Mouse (Mus musculus): ENCODE data around the gene Nthl1. TPM values are rescaled to one million over a fixed set of nuclear protein-coding genes. Genes with fewer than 3 reads are reported as not detected.
"Not testable (repeated sequence)": the region's sequence is repeated elsewhere in the genome, so short reads cannot be mapped to it uniquely, and the experiment has no call there.

Nthl1 gene
- polyA plus RNA-seq, 1 experiment from 2014 or later = 5.0 TPM

GRCm38 (mm10) chr17:24667416-24667815 is 34.9 kb downstream of the Nthl1 start:
- 17% methylated on average over 6 of the region's 6 CpGs for WGBS
- Histone ChIP-seq H3K9me3 (ENCODE audit: control insufficient read depth) (no peaks in the 10 kb centered on the region), H3K4me1 (replicated peaks; ENCODE audit: control insufficient read depth, insufficient read depth, low read length) (peaks cover 16% of the 10 kb centered on the region), H3K4me2 (replicated peaks; ENCODE audit: low read depth) (no peak overlapping the region), H3K4me3 (ENCODE audit: low read depth, low read length) (no peak overlapping the region), H3K36me3 (ENCODE audit: control insufficient read depth, insufficient read depth) (no peaks in the 10 kb centered on the region), H3K27ac (ENCODE audit: low read depth, low read length) (no peak overlapping the region), H3K27me3 (replicated peaks; ENCODE audit: control insufficient read depth, insufficient read depth, low read length) (no peaks in the 10 kb centered on the region), H3K9ac (ENCODE audit: low read depth, low read length) (no peak overlapping the region)
- ATAC-seq = peak; percentile 25
- TF ChIP-seq CTCF (IDR thresholded peaks at IDR 0.05; ENCODE audit: low read depth) = peak; percentile 86

GRCm38 (mm10) chr17:24669214-24669544 is 36.7 kb downstream of the Nthl1 start:
- 11% methylated on average over 15 of the region's 15 CpGs for WGBS

GRCm38 (mm10) chr17:24669545-24670245 is 37.2 kb downstream of the Nthl1 start, which contains the start of gene Zfp598:
Gene Zfp598, plus strand, starts transcription at chr17:24669687.
- H3K9me3 ChIP-seq (ENCODE audit: control insufficient read depth) = no peaks in the 10 kb centered on the region
- ATAC-seq = peak; percentile 95
- H3K27ac ChIP-seq (ENCODE audit: low read depth, low read length) = peak within 1 kb of the TSS; percentile 85
- H3K9ac ChIP-seq (ENCODE audit: low read depth, low read length) = peak within 1 kb of the TSS; percentile 93
- H3K36me3 ChIP-seq (ENCODE audit: control insufficient read depth, insufficient read depth) = peaks cover 5% of the 10 kb centered on the region; the same call in 1 of the 2 replicates
- H3K4me1 ChIP-seq (replicated peaks; ENCODE audit: control insufficient read depth, insufficient read depth, low read length) = peaks cover 16% of the 10 kb centered on the region
- peak within 1 kb of the TSS; percentile 90 for H3K4me3 ChIP-seq (ENCODE audit: low read depth, low read length)
- H3K27me3 ChIP-seq (replicated peaks; ENCODE audit: control insufficient read depth, insufficient read depth, low read length) = no peaks in the 10 kb centered on the region
- under 1% methylated on average over 76 of the region's 80 CpGs for WGBS
- peak within 1 kb of the TSS; percentile 72 for H3K4me2 ChIP-seq (replicated peaks; ENCODE audit: low read depth)
- TF ChIP-seq CTCF (IDR thresholded peaks at IDR 0.05; ENCODE audit: low read depth) = peak; percentile 51

More at GRCm38 (mm10) chr17:24669214-24669544, 36.7 kb downstream of the Nthl1 start:
- peak; percentile 2 for ATAC-seq
- not testable (repeated sequence) for H3K27me3 ChIP-seq (replicated peaks; ENCODE audit: control insufficient read depth, insufficient read depth, low read length); H3K9me3 ChIP-seq (ENCODE audit: control insufficient read depth); H3K36me3 ChIP-seq (ENCODE audit: control insufficient read depth, insufficient read depth)
- Histone ChIP-seq H3K9ac (ENCODE audit: low read depth, low read length) (0 out of 2 replicates have a peak overlapping the region, but pooled peaks have one; percentile 93), H3K4me3 (ENCODE audit: low read depth, low read length) (peak overlapping the region; percentile 90), H3K4me1 (replicated peaks; ENCODE audit: control insufficient read depth, insufficient read depth, low read length) (peaks cover 16% of the 10 kb centered on the region), H3K27ac (ENCODE audit: low read depth, low read length) (peak overlapping the region; percentile 85), H3K4me2 (replicated peaks; ENCODE audit: low read depth) (peak overlapping the region; percentile 72)

- Histone ChIP-seq H3K9ac (ENCODE audit: low read depth, low read length) (peak overlapping the region; percentile 93), H3K4me1 (replicated peaks; ENCODE audit: control insufficient read depth, insufficient read depth, low read length) (peaks cover 16% of the 10 kb centered on the region), H3K36me3 (ENCODE audit: control insufficient read depth, insufficient read depth) (peaks cover 5% of the 10 kb centered on the region; the same call in 1 of the 2 replicates), H3K4me3 (ENCODE audit: low read depth, low read length) (peak overlapping the region; percentile 90), H3K4me2 (replicated peaks; ENCODE audit: low read depth) (peak overlapping the region; percentile 72), H3K27me3 (replicated peaks; ENCODE audit: control insufficient read depth, insufficient read depth, low read length) (no peaks in the 10 kb centered on the region), H3K9me3 (ENCODE audit: control insufficient read depth) (no peaks in the 10 kb centered on the region), H3K27ac (ENCODE audit: low read depth, low read length) (peak overlapping the region; percentile 85; the same call in 1 of the 2 replicates)
- ATAC-seq = no peak
- TF ChIP-seq CTCF (IDR thresholded peaks at IDR 0.05; ENCODE audit: low read depth) = no peak
- WGBS = 6% methylated on average over 8 of the region's 8 CpGs
These were observed 37.9 kb downstream of the Nthl1 start for GRCm38 (mm10) chr17:24670246-24670844.

- Histone ChIP-seq H3K9ac (ENCODE audit: low read depth, low read length) (no peak overlapping the region), H3K4me2 (replicated peaks; ENCODE audit: low read depth) (peak overlapping the region; percentile 72), H3K27ac (ENCODE audit: low read depth, low read length) (no peak overlapping the region), H3K9me3 (ENCODE audit: control insufficient read depth) (no peaks in the 10 kb centered on the region), H3K4me3 (ENCODE audit: low read depth, low read length) (no peak overlapping the region), H3K27me3 (replicated peaks; ENCODE audit: control insufficient read depth, insufficient read depth, low read length) (no peaks in the 10 kb centered on the region), H3K36me3 (ENCODE audit: control insufficient read depth, insufficient read depth) (peaks cover 8% of the 10 kb centered on the region; the same call in 1 of the 2 replicates), H3K4me1 (replicated peaks; ENCODE audit: control insufficient read depth, insufficient read depth, low read length) (peaks cover 16% of the 10 kb centered on the region)
- WGBS = 58% methylated on average over 5 of the region's 5 CpGs
- no peak for TF ChIP-seq CTCF (IDR thresholded peaks at IDR 0.05; ENCODE audit: low read depth)
- no peak for ATAC-seq
These were observed 38.9 kb downstream of the Nthl1 start for GRCm38 (mm10) chr17:24671346-24671745.

GRCm38 (mm10) chr17:24672141-24672540 is 39.7 kb downstream of the Nthl1 start:
- Histone ChIP-seq H3K9ac (ENCODE audit: low read depth, low read length) (no peak overlapping the region), H3K4me3 (ENCODE audit: low read depth, low read length) (peak overlapping the region; percentile 3; the same call in 1 of the 2 replicates), H3K27me3 (replicated peaks; ENCODE audit: control insufficient read depth, insufficient read depth, low read length) (no peaks in the 10 kb centered on the region), H3K36me3 (ENCODE audit: control insufficient read depth, insufficient read depth) (peaks cover 16% of the 10 kb centered on the region; the same call in 1 of the 2 replicates), H3K27ac (ENCODE audit: low read depth, low read length) (no peak overlapping the region; the same call in 1 of the 2 replicates), H3K4me2 (replicated peaks; ENCODE audit: low read depth) (peak overlapping the region; percentile 72), H3K9me3 (ENCODE audit: control insufficient read depth) (no peaks in the 10 kb centered on the region), H3K4me1 (replicated peaks; ENCODE audit: control insufficient read depth, insufficient read depth, low read length) (peaks cover 16% of the 10 kb centered on the region)
- no peak for TF ChIP-seq CTCF (IDR thresholded peaks at IDR 0.05; ENCODE audit: low read depth)
- peak; percentile 49 for ATAC-seq
- 11% methylated on average over 5 of the region's 5 CpGs for WGBS

Data from intestine, postnatal 0 days (tissue).